Mouse (Mus musculus) heart, embryonic 10.5 days (tissue): ENCODE results near the gene Usp36. TPM values are rescaled to one million over a fixed set of nuclear protein-coding genes. Genes with fewer than 3 reads are reported as not detected.

Source experiments
- DNase-seq: peaks from one replicate; pipeline ENCODE4 v3.0.0-alpha.2; 2017; ENCODE audit warnings: low spot score
- H3K27ac ChIP-seq: fragments of 300-500 bp; sonication (generic); 2 replicates; pipeline ENCODE4 v1.5.1; 2016; ENCODE audit warnings: mild to moderate bottlenecking
- H3K27me3 ChIP-seq: fragments of 300-500 bp; sonication (generic); 2 replicates; pipeline ENCODE4 v1.6.1; 2016; ENCODE audit warnings: mild to moderate bottlenecking; ENCODE audit not compliant: poor library complexity, insufficient read depth, severe bottlenecking
- H3K36me3 ChIP-seq: fragments of 300-500 bp; sonication (generic); 2 replicates; pipeline ENCODE4 v1.6.1; 2016; ENCODE audit warnings: mild to moderate bottlenecking, moderate library complexity
- H3K4me1 ChIP-seq: fragments of 300-500 bp; sonication (generic); 2 replicates; pipeline ENCODE4 v1.6.1; 2016; ENCODE audit warnings: mild to moderate bottlenecking
- H3K4me3 ChIP-seq: fragments of 300-500 bp; sonication (generic); 2 replicates; pipeline ENCODE4 v1.5.1; 2016; ENCODE audit warnings: mild to moderate bottlenecking, moderate library complexity
- H3K9me3 ChIP-seq: fragments of 300-500 bp; sonication (generic); 2 replicates; pipeline ENCODE4 v1.6.1; 2016; ENCODE audit warnings: mild to moderate bottlenecking, moderate library complexity
- WGBS: fragments of 180-500 bp; shearing (Covaris S2); methylation state at CpG from one replicate; pipeline ENCODE4 v1.1.7; 2016; 5-methylcytosine and 5-hydroxymethylcytosine counted together
- polyA plus RNA-seq: library from polyadenylated mRNA; unstranded; fragments of >200 nt; fragmentation: Nextera tagmentation; extraction: Ambion mirVana; gene quantifications from 2 replicates; pipeline ENCODE4 v1.2.1, GENCODE M21; 2016

The Usp36 gene
- polyA plus RNA-seq, 1 experiment from 2014 or later = 22.4 TPM

GRCm38 (mm10) chr11:118222917-118223316 is 67.1 kb downstream of the Usp36 start:
- Histone ChIP-seq H3K27me3 (no peaks in the 10 kb centered on the region), H3K9me3 (no peaks in the 10 kb centered on the region), H3K36me3 (no peaks in the 10 kb centered on the region), H3K4me3 (no peak overlapping the region), H3K27ac (peak overlapping the region; percentile 37; the same call in 1 of the 2 replicates), H3K4me1 (peaks cover 20% of the 10 kb centered on the region)
- DNase-seq = no peak
- 76% methylated on average over 5 of the region's 5 CpGs for WGBS

GRCm38 (mm10) chr11:118222351-118222885 is 67.6 kb downstream of the Usp36 start:
- peak overlapping the region; percentile 37; the same call in 1 of the 2 replicates for H3K27ac ChIP-seq
- H3K4me3 ChIP-seq = no peak overlapping the region
- DNase-seq = no peak
- peaks cover 20% of the 10 kb centered on the region for H3K4me1 ChIP-seq
- no peaks in the 10 kb centered on the region for H3K36me3 ChIP-seq
- H3K9me3 ChIP-seq = no peaks in the 10 kb centered on the region
- no peaks in the 10 kb centered on the region for H3K27me3 ChIP-seq
- 70% methylated on average over 6 of the region's 6 CpGs for WGBS

- H3K4me1 ChIP-seq = peaks cover 32% of the 10 kb centered on the region
- no peaks in the 10 kb centered on the region for H3K27me3 ChIP-seq
- no peaks in the 10 kb centered on the region for H3K36me3 ChIP-seq
- 19% methylated on average over 7 of the region's 7 CpGs for WGBS
- no peak overlapping the region for H3K4me3 ChIP-seq
- no peak for DNase-seq
- H3K27ac ChIP-seq = no peak overlapping the region
- no peaks in the 10 kb centered on the region for H3K9me3 ChIP-seq
Measured at GRCm38 (mm10) chr11:118220561-118221262, 69.3 kb downstream of the Usp36 start.

- no peaks in the 10 kb centered on the region for H3K36me3 ChIP-seq
- no peaks in the 10 kb centered on the region for H3K9me3 ChIP-seq
- no peaks in the 10 kb centered on the region for H3K27me3 ChIP-seq
- WGBS = 93% methylated on average over 4 of the region's 4 CpGs
- peaks cover 33% of the 10 kb centered on the region for H3K4me1 ChIP-seq
- DNase-seq = no peak
- H3K27ac ChIP-seq = no peak overlapping the region
- no peak overlapping the region for H3K4me3 ChIP-seq
Measured at GRCm38 (mm10) chr11:118219066-118219465, 71.0 kb downstream of the Usp36 start.

GRCm38 (mm10) chr11:118216468-118216867 is 73.6 kb downstream of the Usp36 start:
- no peaks in the 10 kb centered on the region for H3K9me3 ChIP-seq
- no peak for DNase-seq
- H3K27ac ChIP-seq = no peak overlapping the region; the same call in 1 of the 2 replicates
- 48% methylated on average over 6 of the region's 6 CpGs for WGBS
- no peak overlapping the region for H3K4me3 ChIP-seq
- H3K27me3 ChIP-seq = no peaks in the 10 kb centered on the region
- H3K36me3 ChIP-seq = no peaks in the 10 kb centered on the region
- H3K4me1 ChIP-seq = peaks cover 34% of the 10 kb centered on the region

- peaks cover 39% of the 10 kb centered on the region for H3K4me1 ChIP-seq
- H3K27me3 ChIP-seq = no peaks in the 10 kb centered on the region
- no peaks in the 10 kb centered on the region for H3K36me3 ChIP-seq
- H3K9me3 ChIP-seq = no peaks in the 10 kb centered on the region
- no peak for DNase-seq
- 63% methylated on average over 5 of the region's 5 CpGs for WGBS
- no peak overlapping the region for H3K4me3 ChIP-seq
- H3K27ac ChIP-seq = no peak overlapping the region; the same call in 1 of the 2 replicates
Measured at GRCm38 (mm10) chr11:118215928-118216458, 74.1 kb downstream of the Usp36 start.

GRCm38 (mm10) chr11:118212636-118213112 is 77.4 kb downstream of the Usp36 start:
- Histone ChIP-seq H3K9me3 (no peaks in the 10 kb centered on the region), H3K27me3 (no peaks in the 10 kb centered on the region), H3K27ac (no peak overlapping the region), H3K4me3 (no peak overlapping the region), H3K4me1 (peaks cover 69% of the 10 kb centered on the region), H3K36me3 (no peaks in the 10 kb centered on the region)
- WGBS = 70% methylated on average over 7 of the region's 7 CpGs
- DNase-seq = no peak

- peak overlapping the region; percentile 49; the same call in 1 of the 2 replicates for H3K27ac ChIP-seq
- 54% methylated on average over 10 of the region's 10 CpGs for WGBS
- H3K4me1 ChIP-seq = peaks cover 72% of the 10 kb centered on the region
Measured at GRCm38 (mm10) chr11:118211749-118212635, 78.1 kb downstream of the Usp36 start.

GRCm38 (mm10) chr11:118210962-118211361 is 79.1 kb downstream of the Usp36 start:
- Histone ChIP-seq H3K27me3 (no peaks in the 10 kb centered on the region), H3K4me3 (no peak overlapping the region), H3K36me3 (no peaks in the 10 kb centered on the region), H3K4me1 (peaks cover 63% of the 10 kb centered on the region), H3K9me3 (no peaks in the 10 kb centered on the region), H3K27ac (no peak overlapping the region)
- WGBS = 82% methylated on average over 5 of the region's 5 CpGs
- DNase-seq = no peak

More at GRCm38 (mm10) chr11:118211749-118212635, 78.1 kb downstream of the Usp36 start:
- DNase-seq = no peak
- no peaks in the 10 kb centered on the region for H3K9me3 ChIP-seq
- H3K36me3 ChIP-seq = no peaks in the 10 kb centered on the region
- no peak overlapping the region for H3K4me3 ChIP-seq
- H3K27me3 ChIP-seq = no peaks in the 10 kb centered on the region

- Histone ChIP-seq H3K4me1 (peaks cover 68% of the 10 kb centered on the region), H3K27ac (no peak overlapping the region), H3K4me3 (no peak overlapping the region), H3K27me3 (no peaks in the 10 kb centered on the region), H3K36me3 (no peaks in the 10 kb centered on the region), H3K9me3 (no peaks in the 10 kb centered on the region)
- DNase-seq = no peak
- WGBS = 85% methylated on average over 4 of the region's 4 CpGs
Measured at GRCm38 (mm10) chr11:118210116-118210515, 79.9 kb downstream of the Usp36 start.
